Mouse (Mus musculus) bone marrow macrophage, adult 2 months (primary cell): Measurements from ENCODE around the gene Vmn2r27. TPM values are rescaled to one million over a fixed set of nuclear protein-coding genes. Genes with fewer than 3 reads are reported as not detected.

Source experiments
- H3K27ac ChIP-seq: 2 replicates; pipeline ENCODE4 v1.5.1; 2012; ENCODE audit warnings: low read depth, low read length; ENCODE audit not compliant: insufficient read depth
- H3K4me1 ChIP-seq: 2 replicates; pipeline ENCODE4 v1.6.1; 2012; ENCODE audit warnings: low read length; ENCODE audit not compliant: control insufficient read depth, insufficient read depth
- H3K4me3 ChIP-seq: 2 replicates; pipeline ENCODE4 v1.5.1; 2012; ENCODE audit warnings: mild to moderate bottlenecking, low read length, moderate library complexity; ENCODE audit not compliant: insufficient read depth
- CTCF ChIP-seq: IDR thresholded peaks from 2 replicates; pipeline ENCODE4 v1.5.1; 2012; ENCODE audit warnings: low read depth, mild to moderate bottlenecking, low read length, moderate library complexity
- POLR2A ChIP-seq: IDR thresholded peaks from 2 replicates; pipeline ENCODE4 v1.6.1; 2012; ENCODE audit warnings: mild to moderate bottlenecking, low read depth, low read length, borderline replicate concordance
- polyA plus RNA-seq: library from polyadenylated mRNA; stranded (reverse); fragments of >200 nt; gene quantifications from 2 replicates; pipeline ENCODE4 v1.2.4, GENCODE M21; 2012; ENCODE audit not compliant: missing spikeins, insufficient read depth, insufficient read length

Gene Vmn2r27
- polyA plus RNA-seq, 1 experiment = not detected

DNA sequence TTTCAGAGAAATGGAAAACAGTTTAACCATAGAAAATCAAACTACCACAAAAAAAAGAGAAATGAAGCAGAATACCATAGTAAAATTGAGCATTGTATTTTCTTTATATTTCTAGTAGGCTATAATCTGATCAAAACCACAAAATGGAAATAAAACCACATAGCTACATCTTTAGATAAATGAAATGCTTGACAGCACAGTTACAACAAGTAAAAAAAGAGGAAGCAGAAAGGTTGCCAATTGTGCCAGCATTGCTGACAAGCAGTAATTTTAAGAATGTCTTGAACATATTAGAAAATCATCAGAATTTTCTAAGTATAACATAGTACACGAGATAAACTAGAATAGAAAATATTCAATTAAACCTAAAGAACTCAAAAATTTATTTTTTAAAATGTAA, 81.8 kb downstream of the Vmn2r27 start:
- TF ChIP-seq POLR2A (no peak), CTCF (no peak)

More for the DNA sequence above, 81.8 kb downstream of the Vmn2r27 start:
- no peaks in the 10 kb centered on the region for H3K4me1 ChIP-seq
- H3K27ac ChIP-seq = no peak overlapping the region
- H3K4me3 ChIP-seq = no peak overlapping the region

Other genes starting within 250 kb of the Vmn2r27 start
- gene Vmn2r26, start 207.3 kb downstream of the Vmn2r27 start, polyA plus RNA-seq = not detected in 2 replicates
- 1.8 and 2.3 TPM in 2 replicates for gene Cd163, start 72.8 kb upstream of the Vmn2r27 start, polyA plus RNA-seq
- gene Pex5, start 183.2 kb upstream of the Vmn2r27 start, polyA plus RNA-seq = 28.8 and 32.5 TPM in 2 replicates
- 0.60 TPM in 1 of 2 replicates, not detected in the other for gene Clstn3, start 232.9 kb upstream of the Vmn2r27 start, polyA plus RNA-seq